Mouse (Mus musculus): Measurements from ENCODE around the gene Gm44502. TPM values are rescaled to one million over a fixed set of nuclear protein-coding genes. Genes with fewer than 3 reads are reported as not detected.

The Gm44502 gene
- total and polyA plus RNA-seq, 3 experiments, result not detected

DNA sequence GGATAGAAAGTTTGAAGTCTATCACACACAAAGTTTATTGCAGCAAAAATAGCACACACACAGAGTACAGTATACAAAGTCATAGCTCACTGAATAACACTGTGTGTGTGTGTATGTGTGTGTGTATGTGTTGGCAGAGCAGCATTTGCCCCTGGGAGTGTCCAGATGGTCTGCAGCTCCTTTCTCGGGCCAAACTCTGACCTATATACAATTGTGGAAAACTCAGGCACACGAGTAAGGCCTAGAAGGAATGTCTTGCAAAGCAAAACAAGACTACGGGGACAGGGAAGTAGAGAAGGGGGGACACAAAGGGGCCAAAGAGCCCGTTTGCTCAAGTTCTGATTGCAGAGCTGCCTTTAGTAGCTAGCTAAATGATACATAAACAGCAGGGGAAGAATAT lies 3.5 kb upstream of the Gm44502 start:
- peaks cover 0 to 5% of the 10 kb centered on the region in 2 experiments; a peak in 1 of 4 replicates for H3K4me1 ChIP-seq (ENCODE audit: control insufficient read depth in 1 of 2, insufficient read depth in 2 of 2, low read length in 2 of 2)
- no peak for TF ChIP-seq TCF12 (IDR thresholded peaks at IDR 0.05; ENCODE audit: low read depth, low read length)
- TF ChIP-seq MXI1 (IDR thresholded peaks at IDR 0.05; ENCODE audit: low read depth, low read length), result no peak
- TF ChIP-seq TBP (IDR thresholded peaks at IDR 0.05; ENCODE audit: low read depth, low read length), result no peak
- no peak for TF ChIP-seq CHD2 (IDR thresholded peaks at IDR 0.05; ENCODE audit: low read length)
- TF ChIP-seq MAFK (IDR thresholded peaks at IDR 0.05; ENCODE audit: borderline replicate concordance, low read depth, low read length), result no peak
- no peak for TF ChIP-seq ZMIZ1 (IDR thresholded peaks at IDR 0.05; ENCODE audit: low read depth, low read length)
- TF ChIP-seq KAT2A (conservative IDR thresholded peaks at IDR 0.05; ENCODE audit: low read depth, low read length), result no peak
- no peak for TF ChIP-seq MEF2A (IDR thresholded peaks at IDR 0.05; ENCODE audit: extremely low read depth, insufficient replicate concordance, low read depth, low read length, poor library complexity, severe bottlenecking)
- TF ChIP-seq NRF1 (IDR thresholded peaks at IDR 0.05; ENCODE audit: insufficient read depth, low read depth, low read length, poor library complexity, severe bottlenecking), result no peak
- no peak for TF ChIP-seq RCOR1 (IDR thresholded peaks at IDR 0.05; ENCODE audit: low read depth, low read length)
- no peak for TF ChIP-seq ZKSCAN1 (IDR thresholded peaks at IDR 0.05; ENCODE audit: low read depth, low read length)
- no peak for TF ChIP-seq ZC3H11A (IDR thresholded peaks at IDR 0.05; ENCODE audit: low read depth, low read length)
- TF ChIP-seq USF1 (IDR thresholded peaks at IDR 0.05; ENCODE audit: low read depth, low read length), result no peak
- TF ChIP-seq CHD1 (IDR thresholded peaks at IDR 0.05; ENCODE audit: low read depth, low read length), result no peak
- no peak for TF ChIP-seq ELF1 (IDR thresholded peaks at IDR 0.05; ENCODE audit: low read depth, low read length)
- TF ChIP-seq USF2 (IDR thresholded peaks at IDR 0.05; ENCODE audit: borderline replicate concordance in 1 of 2, insufficient read depth in 1 of 2, low read depth in 1 of 2, low read length in 2 of 2), result no peak
- TF ChIP-seq RAD21 (IDR thresholded peaks at IDR 0.05; ENCODE audit: low read depth, low read length), result no peak
- no peak for TF ChIP-seq NELFE (IDR thresholded peaks at IDR 0.05; ENCODE audit: low read depth, low read length)
- TF ChIP-seq POLR2AphosphoS2 (IDR thresholded peaks at IDR 0.05; ENCODE audit: low read length), result no peak
- H3K27me3 ChIP-seq (ENCODE audit: control insufficient read depth in 1 of 2, insufficient read depth in 2 of 2, low read length in 2 of 2), result no peaks in the 10 kb centered on the region
- H3K9me3 ChIP-seq (replicated peaks; ENCODE audit: insufficient read depth, low read length), result no peaks in the 10 kb centered on the region
- no peak overlapping the region for H3K27ac ChIP-seq (ENCODE audit: control insufficient read depth, low read depth, low read length)
- no peaks in the 10 kb centered on the region; the same call in 1 of the 2 replicates for H3K79me2 ChIP-seq (ENCODE audit: control insufficient read depth, insufficient read depth, low read length, poor library complexity)
- peaks cover 0 to 3% of the 10 kb centered on the region in 2 experiments; a peak in 1 of 4 replicates for H3K36me3 ChIP-seq (ENCODE audit: control insufficient read depth in 1 of 2, insufficient read depth in 2 of 2, low read length in 2 of 2)
- H3K4me3 ChIP-seq (ENCODE audit: control insufficient read depth in 1 of 2, insufficient read depth in 1 of 2, low read depth in 2 of 2, low read length in 2 of 2), result no peak overlapping the region
- DNase-seq (ENCODE audit: low read depth, low spot score), result no peak
- H3K9ac ChIP-seq (ENCODE audit: control insufficient read depth, low read depth, low read length, poor library complexity, severe bottlenecking), result no peak overlapping the region

DNA sequence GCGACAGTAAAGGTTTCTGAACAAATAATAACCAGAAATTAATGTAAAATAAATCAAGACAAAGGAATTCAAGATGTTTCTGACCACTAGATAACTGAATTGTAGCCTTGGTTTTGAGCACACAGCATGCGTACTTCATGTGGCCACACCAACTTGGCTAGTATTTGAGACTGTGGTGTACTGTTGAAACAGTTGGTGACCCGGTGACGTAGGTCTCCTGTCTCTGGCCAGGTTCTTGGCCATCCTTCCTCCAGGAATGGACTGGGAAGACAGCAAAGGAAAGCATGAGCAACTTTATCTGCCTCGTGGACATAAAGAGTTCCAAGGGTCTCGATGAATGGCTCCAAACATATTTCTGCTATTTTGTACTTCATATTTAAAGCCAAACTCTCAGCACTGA lies 2.3 kb upstream of the Gm44502 start:
- Histone ChIP-seq H3K36me3 (ENCODE audit: control insufficient read depth in 1 of 2, insufficient read depth in 2 of 2, low read length in 2 of 2) (peaks cover 0 to 5% of the 10 kb centered on the region in 2 experiments; a peak in 2 of 4 replicates), H3K9me3 (replicated peaks; ENCODE audit: insufficient read depth, low read length) (no peaks in the 10 kb centered on the region), H3K27ac (ENCODE audit: control insufficient read depth, low read depth, low read length) (no peak overlapping the region), H3K27me3 (ENCODE audit: control insufficient read depth in 1 of 2, insufficient read depth in 2 of 2, low read length in 2 of 2) (no peaks in the 10 kb centered on the region), H3K79me2 (ENCODE audit: control insufficient read depth, insufficient read depth, low read length, poor library complexity) (no peaks in the 10 kb centered on the region; the same call in 1 of the 2 replicates), H3K9ac (ENCODE audit: control insufficient read depth, low read depth, low read length, poor library complexity, severe bottlenecking) (no peak overlapping the region), H3K4me3 (ENCODE audit: control insufficient read depth in 1 of 2, insufficient read depth in 1 of 2, low read depth in 2 of 2, low read length in 2 of 2) (no peak overlapping the region), H3K4me1 (ENCODE audit: control insufficient read depth in 1 of 2, insufficient read depth in 2 of 2, low read length in 2 of 2) (peaks cover 0 to 9% of the 10 kb centered on the region in 2 experiments; a peak in 1 of 4 replicates)
- TF ChIP-seq ELF1 (IDR thresholded peaks at IDR 0.05; ENCODE audit: low read depth, low read length) (no peak), USF1 (IDR thresholded peaks at IDR 0.05; ENCODE audit: low read depth, low read length) (no peak), MEF2A (IDR thresholded peaks at IDR 0.05; ENCODE audit: extremely low read depth, insufficient replicate concordance, low read depth, low read length, poor library complexity, severe bottlenecking) (no peak), NRF1 (IDR thresholded peaks at IDR 0.05; ENCODE audit: insufficient read depth, low read depth, low read length, poor library complexity, severe bottlenecking) (no peak), E2F4 (IDR thresholded peaks at IDR 0.05; ENCODE audit: borderline replicate concordance, low read depth, low read length) (no peak), UBTF (IDR thresholded peaks at IDR 0.05; ENCODE audit: borderline replicate concordance, insufficient read depth, low read depth, low read length) (no peak), CTCF (IDR thresholded peaks at IDR 0.05 in 2 of 3, conservative IDR thresholded peaks at IDR 0.05 in 1 of 3; ENCODE audit: control insufficient read depth in 1 of 3, insufficient read depth in 1 of 3, low read depth in 2 of 3, low read length in 3 of 3, poor library complexity in 1 of 3, severe bottlenecking in 1 of 3) (no peak), POLR2AphosphoS2 (IDR thresholded peaks at IDR 0.05; ENCODE audit: low read length) (no peak), ZMIZ1 (IDR thresholded peaks at IDR 0.05; ENCODE audit: low read depth, low read length) (no peak), CHD2 (IDR thresholded peaks at IDR 0.05; ENCODE audit: low read length) (no peak), MAZ (IDR thresholded peaks at IDR 0.05; ENCODE audit: low read depth, low read length) (no peak), POLR2A (IDR thresholded peaks at IDR 0.05; ENCODE audit: control insufficient read depth in 1 of 2, insufficient read depth in 1 of 2, low read depth in 1 of 2, low read length in 2 of 2, poor library complexity in 1 of 2) (no peak), MYB (IDR thresholded peaks at IDR 0.05; ENCODE audit: low read depth, low read length) (no peak)
- DNase-seq (ENCODE audit: low read depth, low spot score), result no peak
